Mouse (Mus musculus): Measurements from ENCODE around the gene Dab2ip. TPM values are rescaled to one million over a fixed set of nuclear protein-coding genes. Genes with fewer than 3 reads are reported as not detected.

Dab2ip gene
- polyA plus RNA-seq, 1 experiment from 2014 or later, result 49.0 TPM

- ATAC-seq (replicated peaks; ENCODE audit: insufficient number of reproducible peaks, low FRiP score, low TSS enrichment), result no peak
- H3K9ac ChIP-seq (ENCODE audit: low read depth, low read length), result peak overlapping the region; percentile 81
- no peak overlapping the region; the same call in 1 of the 2 replicates for H3K27ac ChIP-seq (ENCODE audit: low read depth, low read length)
- peaks cover 57% of the 10 kb centered on the region for H3K4me1 ChIP-seq (ENCODE audit: control insufficient read depth, insufficient read depth, low read length)
- WGBS (ENCODE audit: insufficient replicate concordance), result 50% methylated on average over 3 of the region's 3 CpGs
- H3K9me3 ChIP-seq (replicated peaks; ENCODE audit: control insufficient read depth, low read length), result no peaks in the 10 kb centered on the region
- peak overlapping the region; percentile 65 for H3K4me3 ChIP-seq (ENCODE audit: low read depth, low read length)
- H3K36me3 ChIP-seq (ENCODE audit: control insufficient read depth, insufficient read depth, low read length), result no peaks in the 10 kb centered on the region
- no peaks in the 10 kb centered on the region; the same call in 1 of the 2 replicates for H3K27me3 ChIP-seq (ENCODE audit: control insufficient read depth, insufficient read depth, low read length)
- peak overlapping the region; percentile 83 for H3K4me2 ChIP-seq
These were observed 25.9 kb downstream of the Dab2ip start for GRCm38 (mm10) chr2:35584011-35584410.

DNA sequence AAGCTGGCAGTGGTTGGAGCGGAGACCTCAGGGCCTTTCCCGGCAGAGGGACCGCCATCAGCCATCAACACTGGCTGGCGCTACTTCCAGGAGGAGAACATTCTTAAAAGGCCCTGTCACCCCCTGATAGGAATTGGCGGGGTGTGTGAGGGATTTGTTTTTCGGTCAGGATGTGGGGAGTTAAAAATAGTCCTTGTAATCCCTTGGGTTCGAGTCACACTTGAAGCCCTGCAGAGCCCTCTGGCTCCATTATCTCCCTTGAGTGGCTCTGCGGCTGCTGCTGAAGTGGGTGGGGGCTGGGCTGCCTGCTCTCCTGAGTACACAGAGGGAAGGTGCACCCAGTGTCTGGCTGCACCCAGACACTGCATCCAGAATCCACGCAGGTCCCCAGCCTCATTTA lies 30.3 kb downstream of the Dab2ip start:
- peak; percentile 63 for ATAC-seq (replicated peaks; ENCODE audit: insufficient number of reproducible peaks, low FRiP score, low TSS enrichment)

DNA sequence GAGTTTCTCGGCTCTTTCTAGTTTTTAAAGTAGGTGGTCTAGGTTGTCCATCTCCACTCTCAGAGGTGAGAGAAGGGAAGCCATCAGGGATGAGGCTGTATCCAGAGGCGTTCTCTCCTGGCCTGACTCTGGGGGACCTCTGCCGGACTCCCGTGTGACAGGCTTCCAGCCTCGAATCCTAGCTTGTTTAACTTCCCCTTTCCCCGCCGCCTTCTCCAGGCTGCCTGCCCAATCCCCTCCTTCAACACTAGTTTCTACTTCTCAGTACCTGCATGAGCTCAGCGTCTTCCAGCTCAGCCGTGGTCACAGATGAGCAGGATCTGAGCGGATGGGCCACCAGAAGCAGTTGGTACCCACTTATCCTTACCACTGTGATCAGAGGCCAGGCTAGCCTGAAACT lies 31.3 kb downstream of the Dab2ip start:
- Histone ChIP-seq H3K4me3 (ENCODE audit: low read depth, low read length) (no peak overlapping the region), H3K9ac (ENCODE audit: low read depth, low read length) (peak overlapping the region; percentile 39), H3K4me2 (peak overlapping the region; percentile 59), H3K9me3 (replicated peaks; ENCODE audit: control insufficient read depth, low read length) (no peaks in the 10 kb centered on the region), H3K4me1 (ENCODE audit: control insufficient read depth, insufficient read depth, low read length) (peaks cover 78% of the 10 kb centered on the region), H3K27me3 (ENCODE audit: control insufficient read depth, insufficient read depth, low read length) (no peaks in the 10 kb centered on the region; the same call in 1 of the 2 replicates), H3K36me3 (ENCODE audit: control insufficient read depth, insufficient read depth, low read length) (no peaks in the 10 kb centered on the region), H3K27ac (ENCODE audit: low read depth, low read length) (no peak overlapping the region)
- WGBS (ENCODE audit: insufficient replicate concordance), result 51% methylated on average over 10 of the region's 10 CpGs
- ATAC-seq (replicated peaks; ENCODE audit: insufficient number of reproducible peaks, low FRiP score, low TSS enrichment), result no peak

More for the DNA sequence above, 30.3 kb downstream of the Dab2ip start:
- Histone ChIP-seq H3K4me1 (ENCODE audit: control insufficient read depth, insufficient read depth, low read length) (peaks cover 82% of the 10 kb centered on the region), H3K9me3 (replicated peaks; ENCODE audit: control insufficient read depth, low read length) (no peaks in the 10 kb centered on the region), H3K9ac (ENCODE audit: low read depth, low read length) (peak overlapping the region; percentile 58; the same call in 1 of the 2 replicates), H3K36me3 (ENCODE audit: control insufficient read depth, insufficient read depth, low read length) (no peaks in the 10 kb centered on the region), H3K4me2 (peak overlapping the region; percentile 59), H3K27ac (ENCODE audit: low read depth, low read length) (peak overlapping the region; percentile 93), H3K4me3 (ENCODE audit: low read depth, low read length) (no peak overlapping the region), H3K27me3 (ENCODE audit: control insufficient read depth, insufficient read depth, low read length) (no peaks in the 10 kb centered on the region; the same call in 1 of the 2 replicates)
- 6% methylated on average over 9 of the region's 9 CpGs for WGBS (ENCODE audit: insufficient replicate concordance)

GRCm38 (mm10) chr2:35589800-35590199 lies 31.7 kb downstream of the Dab2ip start:
- Histone ChIP-seq H3K4me2 (no peak overlapping the region), H3K4me3 (ENCODE audit: low read depth, low read length) (no peak overlapping the region), H3K9me3 (replicated peaks; ENCODE audit: control insufficient read depth, low read length) (no peaks in the 10 kb centered on the region), H3K27me3 (ENCODE audit: control insufficient read depth, insufficient read depth, low read length) (no peaks in the 10 kb centered on the region), H3K9ac (ENCODE audit: low read depth, low read length) (peak overlapping the region; percentile 39), H3K36me3 (ENCODE audit: control insufficient read depth, insufficient read depth, low read length) (no peaks in the 10 kb centered on the region), H3K4me1 (ENCODE audit: control insufficient read depth, insufficient read depth, low read length) (peaks cover 81% of the 10 kb centered on the region), H3K27ac (ENCODE audit: low read depth, low read length) (no peak overlapping the region)
- WGBS (ENCODE audit: insufficient replicate concordance), result 66% methylated on average over 4 of the region's 4 CpGs
- ATAC-seq (replicated peaks; ENCODE audit: insufficient number of reproducible peaks, low FRiP score, low TSS enrichment), result no peak

GRCm38 (mm10) chr2:35591961-35592724 lies 34.1 kb downstream of the Dab2ip start:
- Histone ChIP-seq H3K27me3 (ENCODE audit: control insufficient read depth, insufficient read depth, low read length) (no peaks in the 10 kb centered on the region), H3K4me2 (peak overlapping the region; percentile 9; the same call in 1 of the 2 replicates), H3K4me3 (ENCODE audit: low read depth, low read length) (no peak overlapping the region), H3K27ac (ENCODE audit: low read depth, low read length) (peak overlapping the region; percentile 86; the same call in 1 of the 2 replicates), H3K9ac (ENCODE audit: low read depth, low read length) (no peak overlapping the region), H3K36me3 (ENCODE audit: control insufficient read depth, insufficient read depth, low read length) (no peaks in the 10 kb centered on the region), H3K9me3 (replicated peaks; ENCODE audit: control insufficient read depth, low read length) (no peaks in the 10 kb centered on the region), H3K4me1 (ENCODE audit: control insufficient read depth, insufficient read depth, low read length) (peaks cover 82% of the 10 kb centered on the region)
- WGBS (ENCODE audit: insufficient replicate concordance), result 58% methylated on average over 14 of the region's 14 CpGs
- no peak for ATAC-seq (replicated peaks; ENCODE audit: insufficient number of reproducible peaks, low FRiP score, low TSS enrichment)

- Histone ChIP-seq H3K36me3 (ENCODE audit: control insufficient read depth, insufficient read depth, low read length) (no peaks in the 10 kb centered on the region), H3K27ac (ENCODE audit: low read depth, low read length) (peak overlapping the region; percentile 86), H3K9me3 (replicated peaks; ENCODE audit: control insufficient read depth, low read length) (no peaks in the 10 kb centered on the region), H3K9ac (ENCODE audit: low read depth, low read length) (no peak overlapping the region), H3K4me2 (0 out of 2 replicates have a peak overlapping the region, but pooled peaks have one; percentile 9), H3K4me3 (ENCODE audit: low read depth, low read length) (no peak overlapping the region), H3K4me1 (ENCODE audit: control insufficient read depth, insufficient read depth, low read length) (peaks cover 82% of the 10 kb centered on the region), H3K27me3 (ENCODE audit: control insufficient read depth, insufficient read depth, low read length) (no peaks in the 10 kb centered on the region)
- ATAC-seq (replicated peaks; ENCODE audit: insufficient number of reproducible peaks, low FRiP score, low TSS enrichment), result no peak
- WGBS (ENCODE audit: insufficient replicate concordance), result 57% methylated on average over 9 of the region's 9 CpGs
These were observed 34.8 kb downstream of the Dab2ip start for GRCm38 (mm10) chr2:35592725-35593392.

- 69% methylated on average over 7 of the region's 7 CpGs for WGBS (ENCODE audit: insufficient replicate concordance)
- Histone ChIP-seq H3K9me3 (replicated peaks; ENCODE audit: control insufficient read depth, low read length) (no peaks in the 10 kb centered on the region), H3K4me3 (ENCODE audit: low read depth, low read length) (no peak overlapping the region), H3K9ac (ENCODE audit: low read depth, low read length) (no peak overlapping the region), H3K27ac (ENCODE audit: low read depth, low read length) (no peak overlapping the region), H3K4me2 (no peak overlapping the region), H3K4me1 (ENCODE audit: control insufficient read depth, insufficient read depth, low read length) (peaks cover 84% of the 10 kb centered on the region), H3K27me3 (ENCODE audit: control insufficient read depth, insufficient read depth, low read length) (no peaks in the 10 kb centered on the region), H3K36me3 (ENCODE audit: control insufficient read depth, insufficient read depth, low read length) (no peaks in the 10 kb centered on the region)
- ATAC-seq (replicated peaks; ENCODE audit: insufficient number of reproducible peaks, low FRiP score, low TSS enrichment), result no peak
These were observed 35.8 kb downstream of the Dab2ip start for GRCm38 (mm10) chr2:35593889-35594288.

- no peak for ATAC-seq (replicated peaks; ENCODE audit: insufficient number of reproducible peaks, low FRiP score, low TSS enrichment)
- Histone ChIP-seq H3K9me3 (replicated peaks; ENCODE audit: control insufficient read depth, low read length) (no peaks in the 10 kb centered on the region), H3K4me3 (ENCODE audit: low read depth, low read length) (no peak overlapping the region), H3K36me3 (ENCODE audit: control insufficient read depth, insufficient read depth, low read length) (no peaks in the 10 kb centered on the region), H3K27me3 (ENCODE audit: control insufficient read depth, insufficient read depth, low read length) (no peaks in the 10 kb centered on the region), H3K4me2 (no peak overlapping the region), H3K9ac (ENCODE audit: low read depth, low read length) (no peak overlapping the region), H3K4me1 (ENCODE audit: control insufficient read depth, insufficient read depth, low read length) (peaks cover 72% of the 10 kb centered on the region), H3K27ac (ENCODE audit: low read depth, low read length) (0 out of 2 replicates have a peak overlapping the region, but pooled peaks have one; percentile 1)
- WGBS (ENCODE audit: insufficient replicate concordance), result 39% methylated on average over 1 of the region's 1 CpGs
These were observed 37.0 kb downstream of the Dab2ip start for GRCm38 (mm10) chr2:35595102-35595501.

Measured in heart, embryonic 11.5 days (tissue).